Mouse (Mus musculus): ENCODE measurements around the gene Gstm5. TPM values are rescaled to one million over a fixed set of nuclear protein-coding genes. Genes with fewer than 3 reads are reported as not detected.

Gstm5 gene
- polyA plus RNA-seq, 1 experiment = 147 TPM

GRCm38 (mm10) chr3:107939403-107939802, 43.8 kb downstream of the Gstm5 start:
- DNase-seq (ENCODE audit: low read depth) = peak; percentile 32

DNA sequence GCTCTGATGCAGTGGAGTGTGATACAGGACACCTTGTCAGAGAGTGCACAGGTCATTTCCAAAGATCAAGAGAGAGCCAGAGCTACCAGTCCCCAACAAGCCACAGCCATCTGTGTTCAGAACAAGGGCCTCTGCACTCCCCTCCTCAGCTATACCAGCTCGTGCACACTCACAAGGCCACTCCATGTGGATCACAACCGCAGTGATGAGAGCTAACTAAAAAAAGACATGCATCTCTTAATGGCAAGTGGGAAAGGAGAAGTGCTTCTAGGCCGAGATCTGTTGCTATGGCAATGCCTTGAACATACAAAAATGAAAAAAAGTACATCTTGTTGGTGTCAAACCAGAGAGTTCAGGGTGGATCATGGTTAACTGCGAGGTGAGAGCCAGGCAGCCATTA, 44.2 kb downstream of the Gstm5 start:
- TF ChIP-seq CTCF (IDR thresholded peaks at IDR 0.05; ENCODE audit: borderline replicate concordance, extremely low read depth, insufficient read depth, insufficient read length) (no peak), POLR2A (IDR thresholded peaks at IDR 0.05; ENCODE audit: borderline replicate concordance, extremely low read depth, insufficient read depth, insufficient read length, poor library complexity, severe bottlenecking) (no peak)
- DNase-seq (ENCODE audit: low read depth) = peak; percentile 28

More at GRCm38 (mm10) chr3:107939403-107939802, 43.8 kb downstream of the Gstm5 start:
- peak; percentile 82 for TF ChIP-seq CTCF (IDR thresholded peaks at IDR 0.05; ENCODE audit: borderline replicate concordance, extremely low read depth, insufficient read depth, insufficient read length)
- TF ChIP-seq POLR2A (IDR thresholded peaks at IDR 0.05; ENCODE audit: borderline replicate concordance, extremely low read depth, insufficient read depth, insufficient read length, poor library complexity, severe bottlenecking) = no peak

DNA sequence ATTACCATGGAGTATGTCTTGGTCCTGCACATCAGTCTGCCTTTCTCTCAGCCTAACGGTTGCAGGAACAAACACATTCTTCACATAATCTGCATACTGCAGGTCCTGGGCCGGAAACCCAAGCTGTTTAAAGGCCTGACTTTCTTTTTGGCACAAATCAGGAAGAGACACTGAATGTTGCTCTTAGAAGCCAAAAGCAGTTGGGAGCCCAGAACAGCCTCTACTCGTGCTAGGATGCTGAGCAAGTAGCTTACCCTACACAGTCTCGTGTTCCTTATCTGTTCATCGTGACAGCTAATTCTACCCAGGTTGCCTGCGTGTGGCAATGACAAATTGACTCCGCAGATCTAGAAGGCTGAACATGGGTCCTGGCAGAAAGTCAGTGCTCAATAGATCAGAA, 44.9 kb downstream of the Gstm5 start:
- TF ChIP-seq CTCF (IDR thresholded peaks at IDR 0.05; ENCODE audit: borderline replicate concordance, extremely low read depth, insufficient read depth, insufficient read length) (no peak), POLR2A (IDR thresholded peaks at IDR 0.05; ENCODE audit: borderline replicate concordance, extremely low read depth, insufficient read depth, insufficient read length, poor library complexity, severe bottlenecking) (no peak)
- DNase-seq (ENCODE audit: low read depth) = no peak

DNA sequence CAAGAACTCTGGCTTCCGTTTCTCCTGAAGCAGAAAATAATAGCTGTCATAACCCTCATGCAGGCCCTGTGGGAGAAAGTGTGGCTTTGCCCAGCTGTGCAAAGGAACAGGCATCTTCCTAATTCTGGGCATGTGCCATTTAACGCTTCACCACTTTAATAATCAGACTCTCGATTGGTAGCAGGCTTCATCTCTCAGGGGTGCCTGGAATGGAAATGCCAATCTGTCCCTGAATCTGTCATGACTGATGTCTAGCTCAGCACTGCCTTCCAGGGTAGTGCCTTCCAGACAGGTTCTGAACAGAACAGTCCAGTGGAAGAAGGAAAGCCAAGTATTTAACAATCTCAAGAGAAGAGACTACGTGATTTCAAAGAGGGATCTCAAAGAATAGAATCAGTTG, 45.6 kb downstream of the Gstm5 start:
- DNase-seq (ENCODE audit: low read depth) = peak; percentile 37

DNA sequence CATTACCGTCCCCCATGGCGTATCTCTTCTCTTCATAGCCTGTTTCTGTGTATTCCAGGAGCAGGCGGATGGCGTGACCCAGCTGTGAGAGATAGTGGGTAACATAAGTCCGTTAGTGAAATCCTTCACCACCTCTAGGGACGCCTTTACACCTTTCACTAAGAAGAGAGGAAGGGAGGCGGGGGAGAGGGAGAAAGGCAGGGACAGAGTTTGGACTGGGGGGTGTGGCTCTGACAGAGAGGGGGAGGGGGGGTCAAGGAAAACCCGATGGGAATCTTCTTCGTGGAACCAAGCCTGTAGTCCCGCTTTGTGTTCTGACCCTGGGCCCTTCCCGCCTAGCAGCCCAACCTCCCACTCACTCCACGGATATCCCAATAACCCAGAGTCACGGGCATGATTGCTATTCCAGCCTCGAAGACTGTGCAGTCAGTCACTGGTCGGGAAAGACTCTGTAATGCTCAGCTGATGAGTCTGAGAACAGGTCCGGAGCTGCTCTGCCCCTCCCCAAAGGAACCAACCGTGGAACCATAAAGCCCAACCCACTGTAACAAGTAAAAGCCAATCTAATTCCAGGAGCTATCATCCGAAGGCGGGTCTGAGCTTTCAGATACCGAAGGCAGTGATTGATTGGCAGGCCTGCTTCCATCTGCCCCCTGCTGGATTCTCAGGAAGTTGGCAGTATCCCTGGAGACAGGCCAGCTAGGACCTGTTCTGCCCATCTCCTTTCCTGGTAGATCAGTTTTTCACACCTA, 47.8 kb downstream of the Gstm5 start, which contains the start of gene Gstm6:
Gene Gstm6, minus strand, starts transcription at position 511 of the 752 bp plus-strand sequence.
- peak; percentile 73 for TF ChIP-seq CTCF (IDR thresholded peaks at IDR 0.05; ENCODE audit: borderline replicate concordance, extremely low read depth, insufficient read depth, insufficient read length)
- no peak for TF ChIP-seq POLR2A (IDR thresholded peaks at IDR 0.05; ENCODE audit: borderline replicate concordance, extremely low read depth, insufficient read depth, insufficient read length, poor library complexity, severe bottlenecking)

More for the DNA sequence above, 45.6 kb downstream of the Gstm5 start:
- TF ChIP-seq POLR2A (IDR thresholded peaks at IDR 0.05; ENCODE audit: borderline replicate concordance, extremely low read depth, insufficient read depth, insufficient read length, poor library complexity, severe bottlenecking) = no peak

GRCm38 (mm10) chr3:107945729-107946128, 50.1 kb downstream of the Gstm5 start:
- no peak for DNase-seq (ENCODE audit: low read depth)
- TF ChIP-seq POLR2A (IDR thresholded peaks at IDR 0.05; ENCODE audit: borderline replicate concordance, extremely low read depth, insufficient read depth, insufficient read length, poor library complexity, severe bottlenecking) = no peak
- TF ChIP-seq CTCF (IDR thresholded peaks at IDR 0.05; ENCODE audit: borderline replicate concordance, extremely low read depth, insufficient read depth, insufficient read length) = no peak

More for the DNA sequence above, 47.8 kb downstream of the Gstm5 start, which contains the start of gene Gstm6:
- peak; percentile 93 for DNase-seq (ENCODE audit: low read depth)

Other genes with a start within 250 kb of the Gstm5 start
- gene Ahcyl1, start 199.3 kb upstream of the Gstm5 start, polyA plus RNA-seq (2012; rRNA removed) = 173 and 195 TPM in 2 replicates
- 6.4 and 8.5 TPM in 2 replicates for gene Csf1, start 135.4 kb upstream of the Gstm5 start, polyA plus RNA-seq (2012; rRNA removed)
- not detected in 2 replicates for gene Eps8l3, start 18.6 kb upstream of the Gstm5 start, polyA plus RNA-seq (2012; rRNA removed)
- 72.4 and 90.8 TPM in 2 replicates for gene Gstm7, start 36.0 kb downstream of the Gstm5 start, polyA plus RNA-seq (2012; rRNA removed)
- gene Gstm6, start 47.9 kb downstream of the Gstm5 start, polyA plus RNA-seq (2012; rRNA removed) = 7.9 and 9.5 TPM in 2 replicates
- 0.06 TPM in 1 of 2 replicates, not detected in the other for gene Gstm3, start 73.5 kb downstream of the Gstm5 start, polyA plus RNA-seq (2012; rRNA removed)
- gene Gstm2, start 90.6 kb downstream of the Gstm5 start, polyA plus RNA-seq (2012; rRNA removed) = 5.8 and 6.9 TPM in 2 replicates
- 33.4 and 38.5 TPM in 2 replicates for gene Gstm1, start 122.2 kb downstream of the Gstm5 start, polyA plus RNA-seq (2012; rRNA removed)
- 13.2 and 15.3 TPM in 2 replicates for gene Gstm4, start 149.1 kb downstream of the Gstm5 start, polyA plus RNA-seq (2012; rRNA removed)
- gene Ampd2, start 190.8 kb downstream of the Gstm5 start, polyA plus RNA-seq (2012; rRNA removed) = 111 and 118 TPM in 2 replicates
- gene Gnat2, start 197.0 kb downstream of the Gstm5 start, polyA plus RNA-seq (2012; rRNA removed) = 0.05 and 0.18 TPM in 2 replicates